Mouse (Mus musculus) MEL (cell line): ENCODE data around the gene Fxr2. TPM values are rescaled to one million over a fixed set of nuclear protein-coding genes. Genes with fewer than 3 reads are reported as not detected.
A peak's percentile ranks its signal among the peaks of the same experiment; 100 is the strongest.

Source experiments
- DNase-seq: peaks from one replicate; pipeline ENCODE4 v3.0.0; 2011; ENCODE audit warnings: low read depth, low spot score
- H3K27ac ChIP-seq: 2 replicates; pipeline ENCODE4 v1.5.1; 2012; ENCODE audit warnings: low read depth, mild to moderate bottlenecking, control low read depth, low read length, moderate library complexity; ENCODE audit not compliant: control insufficient read depth
- H3K27me3 ChIP-seq, 2 experiments: fragments of 150-350 bp in 1 of 2; sonication (generic) in 1 of 2; 2 replicates each; pipeline ENCODE4 v1.6.1; 2012; ENCODE audit warnings: low read length in 2 of 2, mild to moderate bottlenecking in 2 of 2, improper control_type of control experiment in 1 of 2, moderate library complexity in 1 of 2; ENCODE audit not compliant: insufficient read depth in 2 of 2, control insufficient read depth in 1 of 2
- H3K36me3 ChIP-seq, 2 experiments: 2 replicates each; pipeline ENCODE4 v1.6.1; 2012 to 2014; ENCODE audit warnings: low read length in 2 of 2, improper control_type of control experiment in 1 of 2, inconsistent platforms in 1 of 2, mild to moderate bottlenecking in 1 of 2; ENCODE audit not compliant: insufficient read depth in 2 of 2, control insufficient read depth in 1 of 2
- H3K4me1 ChIP-seq, 2 experiments: fragments of 150-350 bp in 1 of 2; sonication (generic) in 1 of 2; 2 replicates each; pipeline ENCODE4 v1.6.1; 2012; ENCODE audit warnings: low read length in 2 of 2, improper control_type of control experiment in 1 of 2, mild to moderate bottlenecking in 1 of 2; ENCODE audit not compliant: insufficient read depth in 2 of 2, control insufficient read depth in 1 of 2
- H3K4me3 ChIP-seq, 2 experiments: fragments of 150-350 bp in 1 of 2; sonication (generic) in 1 of 2; 2 replicates each; pipeline ENCODE4 v1.5.1; 2012; ENCODE audit warnings: low read depth in 2 of 2, low read length in 2 of 2, mild to moderate bottlenecking in 2 of 2, moderate library complexity in 2 of 2, control low read depth in 1 of 2, improper control_type of control experiment in 1 of 2; ENCODE audit not compliant: control insufficient read depth in 1 of 2, insufficient read depth in 1 of 2
- H3K79me2 ChIP-seq: 2 replicates; pipeline ENCODE4 v1.6.1; 2012; ENCODE audit warnings: mild to moderate bottlenecking, low read length, moderate library complexity; ENCODE audit not compliant: control insufficient read depth, poor library complexity, insufficient read depth
- H3K9ac ChIP-seq: 2 replicates; pipeline ENCODE4 v1.6.1; 2012; ENCODE audit warnings: low read depth, mild to moderate bottlenecking, control low read depth, low read length, moderate library complexity; ENCODE audit not compliant: control insufficient read depth, poor library complexity, severe bottlenecking
- H3K9me3 ChIP-seq: fragments of 150-350 bp; sonication (generic); replicated peaks from 2 replicates; pipeline ENCODE4 v1.6.1; 2012; ENCODE audit warnings: mild to moderate bottlenecking, low read length, improper control_type of control experiment, moderate library complexity; ENCODE audit not compliant: insufficient read depth
- BHLHE40 ChIP-seq: IDR thresholded peaks from 2 replicates; pipeline ENCODE4 v1.6.1; 2012; ENCODE audit warnings: low read depth, mild to moderate bottlenecking, inconsistent platforms, low read length, improper control_type of control experiment, borderline replicate concordance
- CHD1 ChIP-seq: IDR thresholded peaks from 2 replicates; pipeline ENCODE4 v1.6.1; 2012; ENCODE audit warnings: low read depth, mild to moderate bottlenecking, inconsistent platforms, low read length, improper control_type of control experiment
- E2F4 ChIP-seq: IDR thresholded peaks from 2 replicates; pipeline ENCODE4 v1.6.1; 2011; ENCODE audit warnings: low read depth, low read length, improper control_type of control experiment, borderline replicate concordance
- GABPA ChIP-seq: IDR thresholded peaks from 2 replicates; pipeline ENCODE4 v1.6.1; 2012; ENCODE audit warnings: low read depth, mild to moderate bottlenecking, inconsistent platforms, low read length, improper control_type of control experiment, moderate library complexity
- HCFC1 ChIP-seq: IDR thresholded peaks from 2 replicates; pipeline ENCODE4 v1.6.1; 2012; ENCODE audit warnings: low read depth, mild to moderate bottlenecking, inconsistent platforms, low read length, improper control_type of control experiment, moderate library complexity
- KAT2A ChIP-seq: conservative IDR thresholded peaks from 2 replicates; pipeline ENCODE4 v1.6.1; 2012; ENCODE audit warnings: low read depth, low read length, improper control_type of control experiment, inconsistent platforms
- MAFK ChIP-seq: IDR thresholded peaks from 2 replicates; pipeline ENCODE4 v1.6.1; 2011; ENCODE audit warnings: low read depth, mild to moderate bottlenecking, low read length, improper control_type of control experiment, borderline replicate concordance
- MAX ChIP-seq: IDR thresholded peaks from 2 replicates; pipeline ENCODE4 v1.6.1; 2011; ENCODE audit warnings: low read length, improper control_type of control experiment
- MAZ ChIP-seq: IDR thresholded peaks from 2 replicates; pipeline ENCODE4 v1.6.1; 2012; ENCODE audit warnings: low read depth, mild to moderate bottlenecking, inconsistent platforms, low read length, improper control_type of control experiment
- MEF2A ChIP-seq: IDR thresholded peaks from 2 replicates; pipeline ENCODE4 v1.6.1; 2014; ENCODE audit warnings: low read depth, mild to moderate bottlenecking, inconsistent platforms, low read length, improper control_type of control experiment; ENCODE audit not compliant: poor library complexity, insufficient replicate concordance, severe bottlenecking; ENCODE audit errors: extremely low read depth
- MYB ChIP-seq: IDR thresholded peaks from 2 replicates; pipeline ENCODE4 v1.6.1; 2011; ENCODE audit warnings: mild to moderate bottlenecking, low read depth, low read length, improper control_type of control experiment
- MYC ChIP-seq: IDR thresholded peaks from 2 replicates; pipeline ENCODE4 v1.6.1; 2011; ENCODE audit warnings: low read depth, mild to moderate bottlenecking, low read length, improper control_type of control experiment, moderate library complexity
- NRF1 ChIP-seq: IDR thresholded peaks from 2 replicates; pipeline ENCODE4 v1.6.1; 2014; ENCODE audit warnings: low read depth, mild to moderate bottlenecking, inconsistent platforms, low read length, improper control_type of control experiment, moderate library complexity; ENCODE audit not compliant: poor library complexity, insufficient read depth, severe bottlenecking
- POLR2A ChIP-seq, 2 experiments: IDR thresholded peaks; 2 replicates each; pipeline ENCODE4 v1.6.1; 2011 to 2012; ENCODE audit warnings: low read length in 2 of 2, mild to moderate bottlenecking in 2 of 2, control low read depth in 1 of 2, improper control_type of control experiment in 1 of 2, low read depth in 1 of 2, moderate library complexity in 1 of 2; ENCODE audit not compliant: control insufficient read depth in 1 of 2, insufficient read depth in 1 of 2, poor library complexity in 1 of 2
- POLR2AphosphoS2 ChIP-seq: IDR thresholded peaks from 2 replicates; pipeline ENCODE4 v1.6.1; 2011; ENCODE audit warnings: low read length, improper control_type of control experiment
- POLR2AphosphoS5 ChIP-seq: IDR thresholded peaks from 2 replicates; pipeline ENCODE4 v1.6.1; 2012; ENCODE audit warnings: low read depth, borderline replicate concordance, mild to moderate bottlenecking, inconsistent platforms, low read length, moderate library complexity, mixed read lengths
- SIN3A ChIP-seq: IDR thresholded peaks from 2 replicates; pipeline ENCODE4 v1.6.1; 2012; ENCODE audit warnings: low read length, improper control_type of control experiment, inconsistent platforms
- TCF12 ChIP-seq: IDR thresholded peaks from 2 replicates; pipeline ENCODE4 v1.6.1; 2014; ENCODE audit warnings: low read depth, mild to moderate bottlenecking, inconsistent platforms, low read length, improper control_type of control experiment, moderate library complexity
- UBTF ChIP-seq: IDR thresholded peaks from 2 replicates; pipeline ENCODE4 v1.6.1; 2012; ENCODE audit warnings: low read depth, mild to moderate bottlenecking, inconsistent platforms, low read length, improper control_type of control experiment, moderate library complexity, borderline replicate concordance; ENCODE audit not compliant: insufficient read depth
- USF1 ChIP-seq: IDR thresholded peaks from 2 replicates; pipeline ENCODE4 v1.6.1; 2014; ENCODE audit warnings: low read depth, mild to moderate bottlenecking, inconsistent platforms, low read length, improper control_type of control experiment, moderate library complexity
- ZKSCAN1 ChIP-seq: IDR thresholded peaks from 2 replicates; pipeline ENCODE4 v1.6.1; 2012; ENCODE audit warnings: low read depth, mild to moderate bottlenecking, inconsistent platforms, low read length, improper control_type of control experiment, moderate library complexity
- polyA plus RNA-seq, 2 experiments: library from polyadenylated mRNA; stranded (reverse) in 1 of 2; unstranded in 1 of 2; fragments of >175 nt in 1 of 2; fragments of >200 nt in 1 of 2; gene quantifications; 2 replicates each; pipeline versions ENCODE4 v1.2.1 to v1.2.4; 2012; ENCODE audit warnings: low replicate concordance in 2 of 2, low read depth in 1 of 2; ENCODE audit not compliant: insufficient read length in 2 of 2, insufficient read depth in 1 of 2, missing spikeins in 1 of 2
- total RNA-seq: library from RNA; depleted of rRNA; stranded (reverse); fragments of 300-350 nt; gene quantifications from 2 replicates; pipeline ENCODE4 v1.2.3, GENCODE M21; 2012

Gene Fxr2
- total and polyA plus RNA-seq, 3 experiments: 95.1 to 97.6 TPM; not detected in 1

DNA sequence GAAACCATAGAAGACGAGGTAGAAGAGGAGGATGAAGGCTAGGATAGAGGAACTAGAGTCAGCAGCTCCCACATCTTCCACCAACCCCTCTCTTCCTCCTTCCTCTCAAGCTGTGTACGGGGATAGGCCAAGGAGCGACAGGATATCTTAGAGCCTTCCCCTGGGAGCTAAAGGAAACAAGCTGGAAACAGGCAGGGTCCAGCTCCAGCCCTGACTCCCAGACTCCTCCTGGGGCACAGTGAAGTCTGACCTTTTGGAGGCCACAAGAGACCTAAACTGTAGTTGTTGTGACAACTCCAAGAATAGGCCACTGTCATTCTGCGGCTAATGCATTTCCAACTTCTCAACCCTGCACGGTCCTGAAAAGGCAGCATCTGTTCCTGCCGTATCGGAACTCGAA is 29.3 kb upstream of the Fxr2 start:
- Histone ChIP-seq H3K9ac (no peak overlapping the region), H3K9me3 (no peaks in the 10 kb centered on the region)
- TF ChIP-seq MAX (no peak), POLR2A (IDR thresholded peaks at IDR 0.05; ENCODE audit: control insufficient read depth in 1 of 2, insufficient read depth in 1 of 2, low read depth in 1 of 2, low read length in 2 of 2, poor library complexity in 1 of 2) (peak in 1 of 2 experiments; percentile 12; a peak in 1 of 4 replicates)
- TF ChIP-seq, all 39 proteins: peak for 1
- H3K79me2 ChIP-seq: peaks cover 6% of the 10 kb centered on the region
- peaks cover 4 to 29% of the 10 kb centered on the region in 2 experiments for H3K36me3 ChIP-seq
- no peak overlapping the region for H3K4me3 ChIP-seq
- no peaks in the 10 kb centered on the region for H3K27me3 ChIP-seq
- DNase-seq: no peak
- peaks cover 25 to 50% of the 10 kb centered on the region in 2 experiments for H3K4me1 ChIP-seq
- H3K27ac ChIP-seq: no peak overlapping the region

DNA sequence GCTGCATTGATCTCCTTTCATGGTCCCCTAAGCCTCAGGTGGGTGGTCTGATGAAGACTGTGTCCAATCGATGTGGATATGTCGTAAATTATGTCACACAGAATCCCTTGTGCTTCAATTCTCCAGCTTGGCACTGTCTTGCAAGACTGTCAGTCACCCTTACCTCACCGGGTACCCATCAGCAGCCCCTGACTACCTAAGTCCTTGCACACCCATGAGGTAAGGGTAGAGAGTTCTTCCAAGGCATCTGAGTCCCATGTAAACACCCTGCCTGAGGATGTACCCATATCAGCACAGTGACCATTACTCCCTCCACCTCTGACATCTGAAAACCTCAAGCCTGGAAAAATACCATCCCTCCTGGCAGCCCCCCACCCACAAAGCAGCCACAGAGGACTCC is 28.4 kb upstream of the Fxr2 start:
- Histone ChIP-seq H3K9ac (peak overlapping the region; percentile 73), H3K9me3 (no peaks in the 10 kb centered on the region), H3K79me2 (peaks cover 6% of the 10 kb centered on the region), H3K4me1 (peaks cover 28 to 57% of the 10 kb centered on the region in 2 experiments), H3K4me3 (peak overlapping the region; percentile 56 to 80), H3K36me3 (peaks cover 1 to 32% of the 10 kb centered on the region in 2 experiments; a peak in 3 of 4 replicates), H3K27ac (no peak overlapping the region), H3K27me3 (no peaks in the 10 kb centered on the region)
- TF ChIP-seq USF1: no peak
- peak; percentile 37; the same call in 1 of the 2 replicates for TF ChIP-seq POLR2AphosphoS5
- no peak for TF ChIP-seq SIN3A
- peak; percentile 51 for DNase-seq

DNA sequence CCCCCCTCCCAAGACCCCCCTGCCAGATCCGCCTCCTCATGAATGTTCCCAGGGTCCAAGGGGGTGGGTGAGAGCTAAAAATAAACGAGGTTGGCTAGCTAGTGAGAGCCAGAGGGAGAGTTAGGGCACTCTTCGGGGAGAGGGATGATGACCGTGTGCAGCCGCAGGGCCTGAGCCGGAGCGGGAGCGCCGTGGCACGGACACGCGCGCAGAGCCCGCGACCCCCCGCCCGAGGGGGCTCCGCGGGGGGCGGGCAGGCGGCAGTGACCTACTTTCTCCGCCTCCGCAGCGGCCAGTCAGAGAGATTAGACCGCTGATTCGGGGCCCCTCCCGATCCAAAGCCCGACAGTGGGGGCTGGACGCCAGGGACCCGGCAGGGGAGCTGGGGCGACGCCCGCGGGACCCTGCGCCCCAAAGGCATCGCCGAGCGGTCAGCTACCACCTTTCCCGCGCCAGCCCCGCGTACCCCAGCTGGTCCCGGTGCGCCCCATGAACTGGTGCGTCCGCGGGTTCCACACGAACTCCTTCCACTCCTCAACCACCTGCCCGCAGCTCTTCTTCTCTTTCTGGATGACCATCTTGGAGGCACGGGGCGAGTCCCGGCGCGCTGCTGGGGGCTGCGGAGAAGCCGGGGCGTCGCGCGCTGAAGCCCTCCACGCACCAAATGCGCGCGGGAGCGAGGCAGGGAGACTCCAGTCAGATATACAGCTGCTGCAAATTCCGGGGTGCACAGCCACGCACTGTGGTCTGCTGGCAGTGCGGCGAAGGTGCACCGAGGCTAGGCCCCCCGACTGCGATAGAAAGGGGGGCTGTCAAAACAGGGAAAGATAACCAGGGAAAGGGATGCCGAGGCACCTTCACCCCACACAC is 27.8 kb upstream of the Fxr2 start:
- no peaks in the 10 kb centered on the region for H3K27me3 ChIP-seq
- H3K9ac ChIP-seq: peak overlapping the region; percentile 73
- H3K27ac ChIP-seq: peak overlapping the region; percentile 50
- peaks cover 6% of the 10 kb centered on the region for H3K79me2 ChIP-seq
- no peak for DNase-seq
- H3K4me1 ChIP-seq: peaks cover 32 to 58% of the 10 kb centered on the region in 2 experiments
- peak overlapping the region; percentile 56 to 80 for H3K4me3 ChIP-seq
- peaks cover 1 to 37% of the 10 kb centered on the region in 2 experiments; a peak in 3 of 4 replicates for H3K36me3 ChIP-seq
- H3K9me3 ChIP-seq: no peaks in the 10 kb centered on the region
- TF ChIP-seq POLR2AphosphoS5 (no peak), BHLHE40 (no peak), CHD1 (no peak; the same call in 1 of the 2 replicates), HCFC1 (no peak), USF1 (no peak), TCF12 (0 out of 2 replicates have a peak, but pooled peaks have one; percentile 18), MYB (no peak), MYC (no peak), GABPA (no peak), UBTF (no peak), POLR2AphosphoS2 (no peak), ZKSCAN1 (no peak), MEF2A (no peak), POLR2A (IDR thresholded peaks at IDR 0.05; ENCODE audit: control insufficient read depth in 1 of 2, insufficient read depth in 1 of 2, low read depth in 1 of 2, low read length in 2 of 2, poor library complexity in 1 of 2) (no peak), MAFK (no peak), KAT2A (no peak), NRF1 (no peak), E2F4 (no peak), MAZ (peak; percentile 64; the same call in 1 of the 2 replicates)
